Mouse (Mus musculus): Measurements from ENCODE around the gene Vgll4. TPM values are rescaled to one million over a fixed set of nuclear protein-coding genes. Genes with fewer than 3 reads are reported as not detected.

The Vgll4 gene
- polyA plus RNA-seq, 1 experiment from 2014 or later = 76.8 TPM

- H3K27ac ChIP-seq = peak overlapping the region; percentile 92
- peaks cover 92% of the 10 kb centered on the region for H3K4me1 ChIP-seq
- peaks cover 1% of the 10 kb centered on the region; the same call in 1 of the 2 replicates for H3K36me3 ChIP-seq
- no peak overlapping the region for H3K4me3 ChIP-seq
- H3K9me3 ChIP-seq = no peaks in the 10 kb centered on the region
- WGBS = 81% methylated on average over 6 of the region's 6 CpGs
- H3K27me3 ChIP-seq (ENCODE audit: insufficient read depth, poor library complexity, severe bottlenecking) = no peaks in the 10 kb centered on the region
- no peak for DNase-seq (ENCODE audit: low spot score)
Measured at GRCm38 (mm10) chr6:114876546-114876945, 93.2 kb downstream of the Vgll4 start.

- H3K27ac ChIP-seq = peak overlapping the region; percentile 92
- H3K4me1 ChIP-seq = peaks cover 89% of the 10 kb centered on the region
- no peak for DNase-seq (ENCODE audit: low spot score)
- no peak overlapping the region for H3K4me3 ChIP-seq
- peaks cover 7% of the 10 kb centered on the region for H3K36me3 ChIP-seq
- H3K9me3 ChIP-seq = no peaks in the 10 kb centered on the region
- WGBS = 31% methylated on average over 4 of the region's 4 CpGs
- no peaks in the 10 kb centered on the region for H3K27me3 ChIP-seq (ENCODE audit: insufficient read depth, poor library complexity, severe bottlenecking)
Measured at GRCm38 (mm10) chr6:114876033-114876432, 93.8 kb downstream of the Vgll4 start.

- Histone ChIP-seq H3K4me1 (peaks cover 89% of the 10 kb centered on the region), H3K9me3 (no peaks in the 10 kb centered on the region), H3K4me3 (peak overlapping the region; percentile 65), H3K36me3 (peaks cover 12% of the 10 kb centered on the region), H3K27me3 (ENCODE audit: insufficient read depth, poor library complexity, severe bottlenecking) (no peaks in the 10 kb centered on the region), H3K27ac (peak overlapping the region; percentile 92)
- DNase-seq (ENCODE audit: low spot score) = peak; percentile 95
- under 1% methylated on average over 18 of the region's 18 CpGs for WGBS
Measured at GRCm38 (mm10) chr6:114875018-114875558, 94.7 kb downstream of the Vgll4 start.

GRCm38 (mm10) chr6:114874138-114874928 lies 95.5 kb downstream of the Vgll4 start:
- no peaks in the 10 kb centered on the region for H3K27me3 ChIP-seq (ENCODE audit: insufficient read depth, poor library complexity, severe bottlenecking)
- 15% methylated on average over 19 of the region's 19 CpGs for whole genome bisulfite sequencing
- H3K4me1 ChIP-seq = peaks cover 89% of the 10 kb centered on the region
- no peak for DNase-seq (ENCODE audit: low spot score)
- H3K4me3 ChIP-seq = peak overlapping the region; percentile 65
- H3K27ac ChIP-seq = peak overlapping the region; percentile 92
- no peaks in the 10 kb centered on the region for H3K9me3 ChIP-seq
- peaks cover 12% of the 10 kb centered on the region for H3K36me3 ChIP-seq

GRCm38 (mm10) chr6:114873808-114874137 lies 96.0 kb downstream of the Vgll4 start:
- DNase-seq (ENCODE audit: low spot score) = no peak
- Histone ChIP-seq H3K27me3 (ENCODE audit: insufficient read depth, poor library complexity, severe bottlenecking) (no peaks in the 10 kb centered on the region), H3K4me3 (peak overlapping the region; percentile 65), H3K27ac (peak overlapping the region; percentile 92), H3K36me3 (peaks cover 12% of the 10 kb centered on the region), H3K4me1 (peaks cover 89% of the 10 kb centered on the region), H3K9me3 (no peaks in the 10 kb centered on the region)
- WGBS = 76% methylated on average over 3 of the region's 3 CpGs

- peaks cover 87% of the 10 kb centered on the region for H3K4me1 ChIP-seq
- 89% methylated on average over 14 of the region's 14 CpGs for WGBS
- H3K27ac ChIP-seq = peak overlapping the region; percentile 3; the same call in 1 of the 2 replicates
- peaks cover 12% of the 10 kb centered on the region for H3K36me3 ChIP-seq
- H3K4me3 ChIP-seq = no peak overlapping the region
- no peak for DNase-seq (ENCODE audit: low spot score)
- no peaks in the 10 kb centered on the region for H3K9me3 ChIP-seq
- no peaks in the 10 kb centered on the region for H3K27me3 ChIP-seq (ENCODE audit: insufficient read depth, poor library complexity, severe bottlenecking)
Measured at GRCm38 (mm10) chr6:114871010-114871660, 98.7 kb downstream of the Vgll4 start.

GRCm38 (mm10) chr6:114869501-114870076 lies 100.2 kb downstream of the Vgll4 start:
- Histone ChIP-seq H3K36me3 (peaks cover 12% of the 10 kb centered on the region), H3K27ac (0 out of 2 replicates have a peak overlapping the region, but pooled peaks have one; percentile 42), H3K4me3 (no peak overlapping the region), H3K27me3 (ENCODE audit: insufficient read depth, poor library complexity, severe bottlenecking) (no peaks in the 10 kb centered on the region), H3K4me1 (peaks cover 81% of the 10 kb centered on the region), H3K9me3 (no peaks in the 10 kb centered on the region)
- WGBS = 83% methylated on average over 6 of the region's 6 CpGs
- DNase-seq (ENCODE audit: low spot score) = no peak

GRCm38 (mm10) chr6:114868656-114869055 lies 101.1 kb downstream of the Vgll4 start:
- no peak overlapping the region for H3K4me3 ChIP-seq
- H3K27ac ChIP-seq = 0 out of 2 replicates have a peak overlapping the region, but pooled peaks have one; percentile 42
- H3K36me3 ChIP-seq = peaks cover 21% of the 10 kb centered on the region
- DNase-seq (ENCODE audit: low spot score) = no peak
- peaks cover 77% of the 10 kb centered on the region for H3K4me1 ChIP-seq
- WGBS = 82% methylated on average over 7 of the region's 7 CpGs
- H3K9me3 ChIP-seq = no peaks in the 10 kb centered on the region
- no peaks in the 10 kb centered on the region for H3K27me3 ChIP-seq (ENCODE audit: insufficient read depth, poor library complexity, severe bottlenecking)

- no peaks in the 10 kb centered on the region for H3K9me3 ChIP-seq
- H3K4me3 ChIP-seq = no peak overlapping the region
- 65% methylated on average over 4 of the region's 4 CpGs for WGBS
- H3K27ac ChIP-seq = 0 out of 2 replicates have a peak overlapping the region, but pooled peaks have one; percentile 4
- DNase-seq (ENCODE audit: low spot score) = no peak
- H3K36me3 ChIP-seq = peaks cover 41% of the 10 kb centered on the region
- H3K27me3 ChIP-seq (ENCODE audit: insufficient read depth, poor library complexity, severe bottlenecking) = no peaks in the 10 kb centered on the region
- peaks cover 81% of the 10 kb centered on the region for H3K4me1 ChIP-seq
Measured at GRCm38 (mm10) chr6:114866619-114867018, 103.2 kb downstream of the Vgll4 start.

GRCm38 (mm10) chr6:114866078-114866477 lies 103.7 kb downstream of the Vgll4 start:
- 65% methylated on average over 3 of the region's 3 CpGs for WGBS
- no peaks in the 10 kb centered on the region for H3K27me3 ChIP-seq (ENCODE audit: insufficient read depth, poor library complexity, severe bottlenecking)
- H3K9me3 ChIP-seq = no peaks in the 10 kb centered on the region
- no peak overlapping the region for H3K4me3 ChIP-seq
- no peak for DNase-seq (ENCODE audit: low spot score)
- H3K27ac ChIP-seq = no peak overlapping the region
- H3K36me3 ChIP-seq = peaks cover 41% of the 10 kb centered on the region
- peaks cover 84% of the 10 kb centered on the region for H3K4me1 ChIP-seq

GRCm38 (mm10) chr6:114864421-114864820 lies 105.4 kb downstream of the Vgll4 start:
- DNase-seq (ENCODE audit: low spot score) = no peak
- H3K27me3 ChIP-seq (ENCODE audit: insufficient read depth, poor library complexity, severe bottlenecking) = no peaks in the 10 kb centered on the region
- H3K36me3 ChIP-seq = peaks cover 49% of the 10 kb centered on the region
- H3K4me1 ChIP-seq = peaks cover 79% of the 10 kb centered on the region
- 87% methylated on average over 8 of the region's 8 CpGs for WGBS
- no peaks in the 10 kb centered on the region for H3K9me3 ChIP-seq
- no peak overlapping the region for H3K4me3 ChIP-seq
- no peak overlapping the region for H3K27ac ChIP-seq

- Histone ChIP-seq H3K4me1 (peaks cover 79% of the 10 kb centered on the region), H3K27ac (no peak overlapping the region), H3K4me3 (no peak overlapping the region), H3K36me3 (peaks cover 56% of the 10 kb centered on the region), H3K27me3 (ENCODE audit: insufficient read depth, poor library complexity, severe bottlenecking) (no peaks in the 10 kb centered on the region), H3K9me3 (no peaks in the 10 kb centered on the region)
- WGBS = 93% methylated on average over 5 of the region's 5 CpGs
- no peak for DNase-seq (ENCODE audit: low spot score)
Measured at GRCm38 (mm10) chr6:114863501-114863900, 106.3 kb downstream of the Vgll4 start.

- peaks cover 56% of the 10 kb centered on the region for H3K36me3 ChIP-seq
- H3K27ac ChIP-seq = no peak overlapping the region
- no peak for DNase-seq (ENCODE audit: low spot score)
- H3K4me3 ChIP-seq = no peak overlapping the region
- peaks cover 78% of the 10 kb centered on the region for H3K4me1 ChIP-seq
- no peaks in the 10 kb centered on the region for H3K27me3 ChIP-seq (ENCODE audit: insufficient read depth, poor library complexity, severe bottlenecking)
- WGBS = 84% methylated on average over 9 of the region's 9 CpGs
- no peaks in the 10 kb centered on the region for H3K9me3 ChIP-seq
Measured at GRCm38 (mm10) chr6:114862046-114862445, 107.7 kb downstream of the Vgll4 start.
